Mouse (Mus musculus) heart, postnatal 0 days (tissue): ENCODE data around the gene Rnf111. TPM values are rescaled to one million over a fixed set of nuclear protein-coding genes. Genes with fewer than 3 reads are reported as not detected.

Experiments used
- ATAC-seq: fragments of 200-750 bp; cut with Nextera tagmentation; 2 replicates; pipeline ENCODE4 v1.8.0; 2017; ENCODE audit warnings: low read depth, moderate number of reproducible peaks, moderate library complexity; ENCODE audit not compliant: insufficient read depth
- DNase-seq: peaks from one replicate; pipeline ENCODE4 v3.0.0-alpha.2; 2016; ENCODE audit warnings: low spot score
- H3K27ac ChIP-seq: fragments of 300-500 bp; sonication (generic); 2 replicates; pipeline ENCODE4 v1.5.1; 2014; ENCODE audit warnings: low read depth, mild to moderate bottlenecking
- H3K27me3 ChIP-seq: fragments of 300-500 bp; sonication (generic); 2 replicates; pipeline ENCODE4 v1.6.1; 2014; ENCODE audit warnings: low read length, mixed read lengths; ENCODE audit not compliant: control insufficient read depth, insufficient read depth
- H3K36me3 ChIP-seq: fragments of 300-500 bp; sonication (generic); replicated peaks from 2 replicates; pipeline ENCODE4 v1.6.1; 2014; ENCODE audit warnings: low read length, mixed read lengths; ENCODE audit not compliant: control insufficient read depth, insufficient read depth
- H3K4me1 ChIP-seq: fragments of 300-500 bp; sonication (generic); 2 replicates; pipeline ENCODE4 v1.6.1; 2014; ENCODE audit warnings: antibody characterized with exemption; ENCODE audit not compliant: control insufficient read depth, insufficient read depth
- H3K4me2 ChIP-seq: fragments of 300-500 bp; sonication (generic); 2 replicates; pipeline ENCODE4 v1.6.1; 2014; ENCODE audit warnings: low read depth, mild to moderate bottlenecking, low read length, moderate library complexity
- H3K4me3 ChIP-seq: fragments of 300-500 bp; sonication (generic); 2 replicates; pipeline ENCODE4 v1.5.1; 2014; ENCODE audit warnings: low read depth, low read length
- H3K9ac ChIP-seq: fragments of 300-500 bp; sonication (generic); replicated peaks from 2 replicates; pipeline ENCODE4 v1.6.1; 2014; ENCODE audit warnings: low read depth, low read length, mixed read lengths
- H3K9me3 ChIP-seq: fragments of 300-500 bp; sonication (generic); replicated peaks from 2 replicates; pipeline ENCODE4 v1.6.1; 2016; ENCODE audit warnings: low read length; ENCODE audit not compliant: control insufficient read depth
- CTCF ChIP-seq: IDR thresholded peaks from 2 replicates; pipeline ENCODE4 v1.5.1; 2016; ENCODE audit warnings: antibody characterized with exemption, control low read depth, low read depth
- EP300 ChIP-seq: IDR thresholded peaks from 2 replicates; pipeline ENCODE4 v1.6.1; 2016; ENCODE audit warnings: antibody characterized with exemption, low read depth
- WGBS: fragments of 180-500 bp; shearing (Covaris S2); extraction: QIAGEN DNeasy Blood & Tissue Kit; methylation state at CpG from one replicate; pipeline ENCODE4 v1.1.7; 2014; 5-methylcytosine and 5-hydroxymethylcytosine counted together
- polyA plus RNA-seq: library from polyadenylated mRNA; unstranded; fragments of >200 nt; fragmentation: Nextera tagmentation; extraction: Ambion mirVana; gene quantifications from 2 replicates; pipeline ENCODE4 v1.2.1, GENCODE M21; 2015
- total RNA-seq: library from RNA; depleted of rRNA; stranded (reverse); fragments of >200 nt; gene quantifications from 2 replicates; pipeline ENCODE4 v1.2.3, GENCODE M21; 2014; ENCODE audit warnings: low replicate concordance

Gene Rnf111
- total and polyA plus RNA-seq, 2 experiments from 2014 or later = 12.0 to 26.8 TPM

DNA sequence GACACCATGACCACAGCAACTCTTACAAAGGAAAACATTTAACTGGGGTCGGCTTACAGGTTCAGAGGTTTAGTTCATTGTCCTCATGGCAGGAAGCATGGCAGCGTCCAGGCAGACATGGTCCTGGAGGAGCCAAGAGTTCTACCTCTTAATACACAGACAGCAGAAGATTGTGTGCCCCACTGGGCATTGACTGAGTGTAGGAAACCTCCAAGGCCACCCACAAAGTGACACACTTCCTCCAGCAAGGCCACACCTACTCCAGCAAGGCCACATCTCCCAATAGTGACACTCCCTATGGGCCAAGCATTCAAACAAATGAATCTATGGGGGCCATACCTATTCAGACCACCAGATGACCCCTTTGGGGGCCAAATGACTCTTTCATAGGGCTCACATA is 107.4 kb downstream of the Rnf111 start:
- Histone ChIP-seq H3K36me3 (peaks cover 34% of the 10 kb centered on the region), H3K9me3 (no peaks in the 10 kb centered on the region), H3K4me3 (no peak overlapping the region), H3K4me1 (no peaks in the 10 kb centered on the region), H3K4me2 (no peak overlapping the region), H3K27me3 (no peaks in the 10 kb centered on the region), H3K9ac (no peak overlapping the region), H3K27ac (no peak overlapping the region)
- TF ChIP-seq CTCF = no peak
- TF ChIP-seq EP300 = no peak
- 75% methylated on average over 2 of the region's 2 CpGs for WGBS
- DNase-seq = no peak
- ATAC-seq = no peak

DNA sequence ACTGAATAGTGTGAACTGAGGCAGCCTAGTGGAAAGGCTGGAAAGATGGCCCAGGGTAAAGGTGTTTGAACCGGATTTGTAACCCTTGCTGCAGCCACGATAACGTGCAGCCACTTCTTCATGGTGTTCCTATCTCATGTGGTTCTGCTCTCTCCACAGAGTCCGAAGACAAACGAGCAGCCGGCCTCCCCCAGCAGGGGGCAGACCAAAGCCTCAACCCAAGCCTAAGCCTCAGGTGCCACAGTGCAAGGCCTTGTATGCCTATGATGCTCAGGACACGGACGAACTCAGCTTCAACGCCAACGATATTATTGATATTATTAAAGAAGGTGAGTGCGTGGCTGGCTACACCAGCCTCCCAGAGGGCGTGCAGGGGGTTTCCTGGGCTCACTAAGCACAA is 107.9 kb downstream of the Rnf111 start:
- Histone ChIP-seq H3K9me3 (no peaks in the 10 kb centered on the region), H3K9ac (no peak overlapping the region), H3K4me2 (no peak overlapping the region), H3K27ac (no peak overlapping the region), H3K27me3 (no peaks in the 10 kb centered on the region), H3K4me1 (no peaks in the 10 kb centered on the region), H3K36me3 (peaks cover 34% of the 10 kb centered on the region), H3K4me3 (no peak overlapping the region)
- WGBS = 85% methylated on average over 12 of the region's 12 CpGs
- no peak for ATAC-seq
- TF ChIP-seq EP300 = no peak
- TF ChIP-seq CTCF = peak; percentile 44
- no peak for DNase-seq

DNA sequence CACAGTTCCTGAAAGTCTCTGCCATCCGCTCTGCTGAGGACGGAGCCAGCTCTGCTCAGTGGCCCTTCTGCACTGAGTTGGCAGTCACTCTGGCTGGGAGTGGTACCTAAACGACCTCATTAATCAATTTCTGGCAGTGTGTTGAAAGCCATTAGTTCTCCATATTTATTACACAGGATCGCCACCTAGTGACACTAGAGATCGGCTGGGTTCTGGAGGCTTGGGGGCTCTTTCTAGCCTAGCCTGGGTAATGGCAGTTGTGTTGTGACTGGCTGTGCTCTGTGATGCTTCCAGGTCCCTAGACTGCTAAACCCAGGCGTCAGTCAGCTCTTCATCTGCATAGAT is 111.0 kb downstream of the Rnf111 start:
- Histone ChIP-seq H3K4me2 (no peak overlapping the region), H3K36me3 (peaks cover 19% of the 10 kb centered on the region), H3K4me3 (no peak overlapping the region), H3K9me3 (no peaks in the 10 kb centered on the region), H3K27me3 (no peaks in the 10 kb centered on the region), H3K9ac (no peak overlapping the region), H3K27ac (no peak overlapping the region), H3K4me1 (no peaks in the 10 kb centered on the region)
- ATAC-seq (peak; percentile 24; the same call in 1 of the 2 replicates), DNase-seq (peak; percentile 51)
- peak; percentile 59 for TF ChIP-seq CTCF
- no peak for TF ChIP-seq EP300
- WGBS = 32% methylated on average over 6 of the region's 6 CpGs

DNA sequence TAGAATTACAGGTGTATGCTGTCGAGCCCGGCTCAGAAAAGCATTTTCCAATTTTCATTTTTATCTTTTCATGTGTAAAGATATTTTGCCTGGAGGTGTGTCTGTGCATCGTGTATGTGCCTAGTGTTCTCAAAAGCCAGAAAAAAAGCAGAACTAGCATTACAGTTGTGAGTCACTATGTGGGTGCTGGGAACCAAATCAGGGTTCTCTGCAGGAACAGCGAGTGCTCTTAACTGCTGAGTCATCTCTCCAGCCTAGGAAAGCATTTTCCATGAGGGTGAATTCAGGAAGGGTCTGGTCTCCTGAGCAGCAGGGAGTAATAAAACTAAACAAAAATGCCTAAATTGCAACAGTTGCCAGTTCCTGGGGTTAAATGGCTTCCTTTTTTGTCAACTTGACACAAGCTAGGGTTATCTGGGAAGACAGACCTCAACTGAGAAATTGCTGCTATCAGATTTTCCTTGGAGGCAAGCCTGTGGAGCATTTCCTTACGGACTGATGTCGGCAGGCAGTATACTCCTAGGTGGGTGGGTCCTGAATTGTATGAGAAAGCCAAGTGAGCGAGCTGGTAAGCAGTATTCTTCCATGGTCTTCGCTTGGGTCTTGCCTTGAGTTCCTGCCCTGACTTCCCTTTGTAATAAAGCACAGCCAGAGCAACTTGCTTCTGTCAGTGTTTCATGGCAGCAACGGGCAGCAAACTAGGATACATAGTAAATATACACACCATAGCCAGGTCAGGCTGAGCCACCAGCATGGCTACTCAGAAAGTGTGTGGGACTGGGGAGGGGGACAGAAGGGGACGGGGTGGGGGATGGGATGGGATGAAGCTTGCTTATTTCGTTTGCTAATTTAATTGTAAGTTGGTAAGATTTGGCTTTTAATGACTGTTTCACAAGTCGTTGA is 111.6 kb downstream of the Rnf111 start:
- Histone ChIP-seq H3K36me3 (peaks cover 13% of the 10 kb centered on the region), H3K4me3 (no peak overlapping the region), H3K9me3 (no peaks in the 10 kb centered on the region), H3K27me3 (no peaks in the 10 kb centered on the region), H3K4me1 (no peaks in the 10 kb centered on the region), H3K9ac (no peak overlapping the region), H3K27ac (no peak overlapping the region), H3K4me2 (no peak overlapping the region)
- WGBS = 72% methylated on average over 12 of the region's 12 CpGs
- DNase-seq (no peak), ATAC-seq (no peak)
- no peak for TF ChIP-seq CTCF

DNA sequence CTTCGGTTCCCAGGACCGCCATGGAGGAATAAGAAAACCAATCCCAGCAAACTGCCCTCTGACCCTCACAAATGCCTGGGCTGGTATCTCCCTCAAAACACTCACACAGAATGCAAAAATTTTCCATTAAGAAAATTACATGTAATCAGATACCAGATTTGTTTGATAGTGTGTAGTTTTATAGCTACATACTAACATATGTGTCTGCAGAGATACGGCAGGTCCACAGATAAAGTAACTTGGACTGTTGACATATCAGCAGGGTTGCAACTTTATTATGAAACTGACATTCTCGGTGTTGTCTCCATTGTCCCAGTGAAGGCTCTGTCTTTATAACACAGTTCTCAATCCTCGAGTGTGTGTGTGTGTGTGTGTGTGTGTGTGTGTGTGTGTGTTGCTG is 112.5 kb downstream of the Rnf111 start:
- Histone ChIP-seq H3K4me3 (no peak overlapping the region), H3K9ac (no peak overlapping the region), H3K4me1 (no peaks in the 10 kb centered on the region), H3K4me2 (no peak overlapping the region), H3K9me3 (no peaks in the 10 kb centered on the region), H3K27ac (no peak overlapping the region), H3K36me3 (peaks cover 5% of the 10 kb centered on the region; the same call in 1 of the 2 replicates), H3K27me3 (no peaks in the 10 kb centered on the region)
- ATAC-seq (no peak), DNase-seq (no peak)
- TF ChIP-seq CTCF = no peak
- no peak for TF ChIP-seq EP300
- WGBS = 90% methylated on average over 5 of the region's 5 CpGs

DNA sequence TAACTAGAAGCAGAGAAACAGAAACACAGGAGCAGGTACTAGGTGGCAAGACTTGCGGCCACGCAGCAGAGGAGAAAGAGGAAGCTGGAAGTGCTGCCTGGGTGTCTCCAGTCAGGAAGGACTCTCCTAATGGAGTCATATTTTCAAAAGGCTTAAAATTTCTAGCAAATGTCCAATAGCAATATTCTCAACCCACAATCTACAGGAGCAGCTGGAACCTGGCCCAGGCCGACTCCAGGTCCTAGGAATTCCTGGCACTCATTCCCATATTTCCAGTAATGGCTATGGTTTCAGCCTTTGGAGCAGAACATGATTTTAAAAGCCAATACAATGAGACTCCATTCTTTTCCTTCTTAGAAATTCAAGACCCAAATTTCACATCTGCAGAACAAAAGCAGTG is 114.0 kb downstream of the Rnf111 start:
- H3K36me3 ChIP-seq = peaks cover 15% of the 10 kb centered on the region; the same call in 1 of the 2 replicates
- no peak overlapping the region for H3K4me2 ChIP-seq
- H3K4me3 ChIP-seq = no peak overlapping the region
- WGBS = 66% methylated on average over 3 of the region's 3 CpGs
- no peaks in the 10 kb centered on the region for H3K4me1 ChIP-seq
- H3K27me3 ChIP-seq = no peaks in the 10 kb centered on the region
- H3K9ac ChIP-seq = no peak overlapping the region
- DNase-seq (no peak), ATAC-seq (no peak)
- H3K9me3 ChIP-seq = no peaks in the 10 kb centered on the region
- no peak overlapping the region for H3K27ac ChIP-seq
- TF ChIP-seq EP300 = no peak
- TF ChIP-seq CTCF = no peak
